Mouse (Mus musculus): Measurements from ENCODE around the gene Cntnap5a.
A peak's percentile ranks its signal among the peaks of the same experiment; 100 is the strongest.

Cntnap5a gene

GRCm38 (mm10) chr1:115684518-115685368, at the start of gene Cntnap5a:
Cntnap5a (plus strand) TSS chr1:115684756.
- DNase-seq (ENCODE audit: low spot score): peak; percentile 77

- no peak for DNase-seq (ENCODE audit: low spot score)
Observed at GRCm38 (mm10) chr1:115646921-115647320, 37.6 kb upstream of the Cntnap5a start.

- DNase-seq (ENCODE audit: low spot score): no peak
Observed at GRCm38 (mm10) chr1:115658343-115659064, 26.1 kb upstream of the Cntnap5a start.

GRCm38 (mm10) chr1:115686494-115686893, 1.9 kb downstream of the Cntnap5a start:
- no peak for DNase-seq (ENCODE audit: low spot score)

- no peak for DNase-seq (ENCODE audit: low spot score)
Observed at GRCm38 (mm10) chr1:115699798-115700197, 15.2 kb downstream of the Cntnap5a start.

- no peak for DNase-seq (ENCODE audit: low spot score)
Observed at GRCm38 (mm10) chr1:115742556-115742955, 58.0 kb downstream of the Cntnap5a start.

GRCm38 (mm10) chr1:115745569-115745968, 61.0 kb downstream of the Cntnap5a start:
- DNase-seq (ENCODE audit: low spot score): no peak

GRCm38 (mm10) chr1:115784737-115785136, 100.2 kb downstream of the Cntnap5a start:
- no peak for DNase-seq (ENCODE audit: low spot score)

GRCm38 (mm10) chr1:115842591-115842990, 158.0 kb downstream of the Cntnap5a start:
- no peak for DNase-seq (ENCODE audit: low spot score)

- no peak for DNase-seq (ENCODE audit: low spot score)
Observed at GRCm38 (mm10) chr1:115847605-115848004, 163.0 kb downstream of the Cntnap5a start.

- no peak for DNase-seq (ENCODE audit: low spot score)
Observed at GRCm38 (mm10) chr1:115852206-115852605, 167.7 kb downstream of the Cntnap5a start.

GRCm38 (mm10) chr1:115918396-115918795, 233.8 kb downstream of the Cntnap5a start:
- DNase-seq (ENCODE audit: low spot score): no peak

GRCm38 (mm10) chr1:115925953-115926665, 241.6 kb downstream of the Cntnap5a start:
- DNase-seq (ENCODE audit: low spot score): no peak

- DNase-seq (ENCODE audit: low spot score): no peak
Observed at GRCm38 (mm10) chr1:115932045-115932444, 247.5 kb downstream of the Cntnap5a start.

GRCm38 (mm10) chr1:115945892-115946291, 261.3 kb downstream of the Cntnap5a start:
- no peak for DNase-seq (ENCODE audit: low spot score)

- no peak for DNase-seq (ENCODE audit: low spot score)
Observed at GRCm38 (mm10) chr1:115956528-115956927, 272.0 kb downstream of the Cntnap5a start.

- DNase-seq (ENCODE audit: low spot score): no peak
Observed at GRCm38 (mm10) chr1:115964993-115965575, 280.5 kb downstream of the Cntnap5a start.

GRCm38 (mm10) chr1:115990204-115990603, 305.6 kb downstream of the Cntnap5a start:
- no peak for DNase-seq (ENCODE audit: low spot score)

GRCm38 (mm10) chr1:116015768-116016167, 331.2 kb downstream of the Cntnap5a start:
- DNase-seq (ENCODE audit: low spot score): no peak

GRCm38 (mm10) chr1:116029653-116030052, 345.1 kb downstream of the Cntnap5a start:
- no peak for DNase-seq (ENCODE audit: low spot score)

GRCm38 (mm10) chr1:116035897-116036296, 351.3 kb downstream of the Cntnap5a start:
- no peak for DNase-seq (ENCODE audit: low spot score)

- DNase-seq (ENCODE audit: low spot score): no peak
Observed at GRCm38 (mm10) chr1:116036894-116037293, 352.3 kb downstream of the Cntnap5a start.
